Mouse (Mus musculus) forebrain, embryonic 14.5 days (tissue): ENCODE data around the gene Sh3pxd2a. TPM values are rescaled to one million over a fixed set of nuclear protein-coding genes. Genes with fewer than 3 reads are reported as not detected.

Source experiments
- ATAC-seq: fragments of 200-750 bp; cut with Nextera tagmentation; 2 replicates; pipeline ENCODE4 v1.8.0; 2017; ENCODE audit warnings: mild to moderate bottlenecking, moderate library complexity
- DNase-seq: peaks from one replicate; pipeline ENCODE4 v3.0.0-alpha.2; 2015; ENCODE audit warnings: low spot score
- H3K27ac ChIP-seq: fragments of 300-500 bp; sonication (generic); 2 replicates; pipeline ENCODE4 v1.5.1; 2014; ENCODE audit warnings: low read depth, mild to moderate bottlenecking, control low read depth, low read length, moderate library complexity
- H3K27me3 ChIP-seq: fragments of 300-500 bp; sonication (generic); replicated peaks from 2 replicates; pipeline ENCODE4 v1.6.1; 2014; ENCODE audit warnings: low read length, control low read depth, mixed read lengths; ENCODE audit not compliant: control insufficient read depth, insufficient read depth
- H3K36me3 ChIP-seq: fragments of 300-500 bp; sonication (generic); 2 replicates; pipeline ENCODE4 v1.6.1; 2014; ENCODE audit warnings: low read length, control low read depth; ENCODE audit not compliant: control insufficient read depth, insufficient read depth
- H3K4me1 ChIP-seq: fragments of 300-500 bp; sonication (generic); 2 replicates; pipeline ENCODE4 v1.6.1; 2014; ENCODE audit warnings: antibody characterized with exemption, low read length, control low read depth; ENCODE audit not compliant: control insufficient read depth, insufficient read depth
- H3K4me2 ChIP-seq: fragments of 300-500 bp; sonication (generic); 2 replicates; pipeline ENCODE4 v1.6.1; 2014; ENCODE audit warnings: mild to moderate bottlenecking, control low read depth, low read length
- H3K4me3 ChIP-seq: fragments of 300-500 bp; sonication (generic); 2 replicates; pipeline ENCODE4 v1.5.1; 2014; ENCODE audit warnings: low read depth, low read length, control low read depth
- H3K9ac ChIP-seq: fragments of 300-500 bp; sonication (generic); 2 replicates; pipeline ENCODE4 v1.6.1; 2014; ENCODE audit warnings: mild to moderate bottlenecking, low read length, control low read depth, moderate library complexity
- H3K9me3 ChIP-seq: fragments of 300-500 bp; sonication (generic); replicated peaks from 2 replicates; pipeline ENCODE4 v1.6.1; 2016; ENCODE audit warnings: low read length, control low read depth, mixed read lengths; ENCODE audit not compliant: control insufficient read depth
- WGBS: fragments of 180-500 bp; shearing (Covaris S2); extraction: QIAGEN DNeasy Blood & Tissue Kit; methylation state at CpG from one replicate; pipeline ENCODE4 v1.1.7; 2014; 5-methylcytosine and 5-hydroxymethylcytosine counted together
- polyA plus RNA-seq: library from polyadenylated mRNA; unstranded; fragments of >200 nt; fragmentation: Nextera tagmentation; extraction: Ambion mirVana; gene quantifications from 2 replicates; pipeline ENCODE4 v1.2.1, GENCODE M21; 2014

Gene Sh3pxd2a
- polyA plus RNA-seq, 1 experiment from 2014 or later: 3.4 TPM

DNA sequence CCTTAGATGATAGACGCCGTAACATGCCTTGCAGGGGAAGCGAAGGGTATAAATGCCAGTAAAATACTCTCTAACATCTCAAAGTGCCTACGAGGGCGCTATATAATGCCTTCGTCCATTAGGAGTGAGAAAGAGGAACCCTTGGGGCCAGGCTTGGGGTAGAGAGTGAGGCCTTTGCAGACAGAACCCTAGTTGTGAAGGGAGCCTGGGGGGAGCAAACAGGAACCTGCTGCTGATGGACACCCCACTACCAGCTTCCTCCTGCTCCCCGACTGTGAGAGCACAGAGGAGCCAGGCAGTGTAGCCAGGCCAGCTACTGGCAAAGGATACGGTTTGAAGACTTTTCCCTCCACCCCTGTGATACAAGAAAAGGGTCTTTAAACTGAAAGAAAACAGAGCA is 200.6 kb downstream of the Sh3pxd2a start:
- WGBS: 89% methylated on average over 8 of the region's 8 CpGs

DNA sequence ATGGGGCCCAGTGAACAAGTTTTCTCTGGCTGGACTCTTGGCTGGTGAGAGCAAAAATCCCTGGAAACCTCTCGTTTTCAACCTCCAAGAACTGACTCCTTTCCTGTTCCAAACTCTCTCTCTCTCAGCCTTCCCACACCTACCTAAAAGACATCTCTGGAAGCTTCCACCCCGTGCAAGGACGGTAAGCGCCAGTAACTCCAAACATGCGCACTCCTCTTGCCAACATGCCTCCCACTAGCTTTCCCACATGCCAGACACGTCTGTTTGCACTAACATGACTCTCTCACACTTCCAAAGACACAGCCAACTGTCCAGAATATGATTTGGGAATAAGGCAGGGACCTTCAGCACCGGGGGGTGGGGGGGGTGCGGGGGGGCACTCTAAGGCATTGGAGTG is 203.0 kb downstream of the Sh3pxd2a start:
- Histone ChIP-seq H3K4me2 (no peak overlapping the region), H3K9me3 (no peaks in the 10 kb centered on the region), H3K27me3 (no peaks in the 10 kb centered on the region), H3K4me1 (no peaks in the 10 kb centered on the region), H3K9ac (no peak overlapping the region), H3K4me3 (no peak overlapping the region), H3K27ac (no peak overlapping the region), H3K36me3 (0 out of 2 replicates have a peak, but pooled peaks cover 1% of the 10 kb centered on the region)
- DNase-seq (no peak), ATAC-seq (no peak)
- WGBS: 82% methylated on average over 8 of the region's 8 CpGs

More for the DNA sequence above, 200.6 kb downstream of the Sh3pxd2a start:
- peaks cover 24% of the 10 kb centered on the region for H3K36me3 ChIP-seq
- H3K27me3 ChIP-seq: no peaks in the 10 kb centered on the region
- no peak overlapping the region for H3K4me3 ChIP-seq
- H3K4me2 ChIP-seq: no peak overlapping the region
- no peaks in the 10 kb centered on the region for H3K9me3 ChIP-seq
- ATAC-seq (no peak), DNase-seq (no peak)
- no peak overlapping the region for H3K27ac ChIP-seq
- no peak overlapping the region for H3K9ac ChIP-seq
- H3K4me1 ChIP-seq: no peaks in the 10 kb centered on the region

- WGBS: 1% methylated on average over 5 of the region's 5 CpGs
- Histone ChIP-seq H3K4me1 (no peaks in the 10 kb centered on the region), H3K9me3 (no peaks in the 10 kb centered on the region), H3K4me2 (no peak overlapping the region), H3K27me3 (no peaks in the 10 kb centered on the region; the same call in 1 of the 2 replicates), H3K4me3 (no peak overlapping the region), H3K36me3 (no peaks in the 10 kb centered on the region), H3K9ac (no peak overlapping the region), H3K27ac (no peak overlapping the region)
- DNase-seq: peak; percentile 57
- peak; percentile 45 for ATAC-seq
Observed at GRCm38 (mm10) chr19:47259581-47259980, 204.6 kb downstream of the Sh3pxd2a start.

DNA sequence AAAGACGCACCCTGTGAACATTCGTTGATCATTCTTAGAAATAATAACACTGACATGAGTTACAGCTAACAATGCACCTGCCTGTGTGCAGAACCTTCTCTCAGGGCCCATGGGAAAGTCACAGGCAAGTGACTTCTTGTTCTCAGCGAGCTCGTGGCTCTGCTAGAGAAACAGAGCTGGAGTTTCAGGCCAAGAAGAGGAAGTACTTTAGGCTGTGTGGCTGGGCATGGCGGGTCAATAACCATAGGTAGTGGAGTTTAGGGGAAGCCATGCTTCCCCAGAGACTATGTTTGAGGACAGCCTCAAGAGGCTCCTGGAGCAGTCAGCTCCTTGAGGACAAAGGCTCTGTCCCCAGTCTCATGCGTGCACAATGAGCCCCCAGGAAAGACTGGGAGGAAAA is 208.3 kb downstream of the Sh3pxd2a start:
- DNase-seq: no peak
- H3K36me3 ChIP-seq: no peaks in the 10 kb centered on the region
- no peak overlapping the region for H3K4me3 ChIP-seq
- 75% methylated on average over 6 of the region's 6 CpGs for WGBS
- H3K27me3 ChIP-seq: peaks cover 26% of the 10 kb centered on the region
- no peak overlapping the region for H3K27ac ChIP-seq
- H3K9me3 ChIP-seq: no peaks in the 10 kb centered on the region
- no peak overlapping the region for H3K9ac ChIP-seq
- ATAC-seq: no peak
- H3K4me1 ChIP-seq: 0 out of 2 replicates have a peak, but pooled peaks cover 4% of the 10 kb centered on the region
- no peak overlapping the region for H3K4me2 ChIP-seq

- 0 out of 2 replicates have a peak, but pooled peaks cover 4% of the 10 kb centered on the region for H3K4me1 ChIP-seq
- H3K9me3 ChIP-seq: no peaks in the 10 kb centered on the region
- peaks cover 26% of the 10 kb centered on the region for H3K27me3 ChIP-seq
- no peak overlapping the region for H3K4me3 ChIP-seq
- 78% methylated on average over 2 of the region's 2 CpGs for WGBS
- DNase-seq: no peak
- no peak for ATAC-seq
- no peak overlapping the region for H3K9ac ChIP-seq
- no peaks in the 10 kb centered on the region for H3K36me3 ChIP-seq
- no peak overlapping the region for H3K27ac ChIP-seq
- H3K4me2 ChIP-seq: no peak overlapping the region
Observed at GRCm38 (mm10) chr19:47255036-47255435, 209.2 kb downstream of the Sh3pxd2a start.

- ATAC-seq (peak; percentile 32; the same call in 1 of the 2 replicates), DNase-seq (peak; percentile 49)
- no peaks in the 10 kb centered on the region for H3K36me3 ChIP-seq
- 4% methylated on average over 83 of the region's 90 CpGs for WGBS
- peaks cover 26% of the 10 kb centered on the region for H3K27me3 ChIP-seq
- no peak overlapping the region for H3K9ac ChIP-seq
- H3K4me2 ChIP-seq: peak overlapping the region; percentile 50
- H3K4me1 ChIP-seq: 0 out of 2 replicates have a peak, but pooled peaks cover 4% of the 10 kb centered on the region
- peak overlapping the region; percentile 27 for H3K4me3 ChIP-seq
- no peaks in the 10 kb centered on the region for H3K9me3 ChIP-seq
- no peak overlapping the region for H3K27ac ChIP-seq
Observed at GRCm38 (mm10) chr19:47253053-47253628, 211.1 kb downstream of the Sh3pxd2a start.

DNA sequence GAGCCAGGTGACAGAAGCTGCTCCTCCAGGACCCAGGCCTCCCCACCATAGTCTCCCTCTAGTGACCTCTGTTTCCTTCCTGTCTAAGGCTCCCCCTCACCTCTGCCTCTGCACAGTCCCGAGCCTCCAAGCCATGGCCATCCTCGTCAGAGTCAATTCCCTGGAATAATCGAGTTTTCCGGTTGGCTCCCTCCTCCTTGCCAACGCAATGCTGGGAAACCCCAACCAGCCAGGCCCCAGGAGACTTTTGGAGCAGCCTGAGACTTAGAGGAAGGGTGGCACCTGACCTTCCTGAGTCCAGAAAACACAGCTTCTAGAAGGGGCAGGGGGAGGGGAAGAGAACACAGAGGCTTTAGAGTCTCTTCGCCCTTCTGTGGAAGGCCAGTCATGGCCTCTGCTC is 213.3 kb downstream of the Sh3pxd2a start:
- no peak for DNase-seq
- no peak overlapping the region for H3K27ac ChIP-seq
- no peak for ATAC-seq
- H3K4me2 ChIP-seq: no peak overlapping the region
- no peaks in the 10 kb centered on the region for H3K9me3 ChIP-seq
- no peaks in the 10 kb centered on the region for H3K36me3 ChIP-seq
- WGBS: 26% methylated on average over 6 of the region's 6 CpGs
- peaks cover 26% of the 10 kb centered on the region for H3K27me3 ChIP-seq
- H3K9ac ChIP-seq: no peak overlapping the region
- 0 out of 2 replicates have a peak, but pooled peaks cover 4% of the 10 kb centered on the region for H3K4me1 ChIP-seq
- no peak overlapping the region for H3K4me3 ChIP-seq

DNA sequence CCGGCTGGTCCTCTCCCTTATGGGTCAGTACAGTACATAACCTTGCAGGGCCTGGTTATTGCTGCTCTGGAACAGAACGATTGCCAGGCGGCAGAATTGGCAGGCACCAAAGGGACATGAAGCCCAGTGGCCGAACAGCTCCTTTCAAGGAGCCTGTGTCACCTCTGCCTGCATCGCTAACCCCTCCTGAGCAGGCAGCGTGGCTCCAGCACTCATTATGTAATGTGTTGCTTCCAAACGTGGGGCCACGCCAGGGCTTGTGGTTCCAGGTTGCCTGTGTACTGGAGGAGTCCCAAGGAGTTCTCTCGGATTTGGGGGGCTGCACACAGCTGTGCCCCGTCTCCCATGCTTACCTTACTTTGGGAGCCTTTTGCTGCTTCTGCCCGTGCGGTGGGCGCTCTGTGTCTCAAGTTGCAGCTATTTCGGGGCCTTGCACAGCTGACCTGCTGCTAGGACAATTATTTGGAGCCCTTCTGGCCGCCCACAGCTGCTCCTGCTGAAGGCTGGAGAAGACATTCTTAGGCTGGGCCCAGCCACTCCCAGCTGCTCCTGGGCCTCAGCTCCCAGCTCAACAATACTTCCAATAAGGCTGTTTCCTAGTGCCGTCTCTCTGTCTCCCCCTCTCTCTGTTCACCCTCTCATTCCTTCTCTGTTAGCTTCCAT is 215.2 kb downstream of the Sh3pxd2a start:
- H3K9ac ChIP-seq: no peak overlapping the region
- ATAC-seq (no peak), DNase-seq (no peak)
- no peak overlapping the region for H3K27ac ChIP-seq
- peaks cover 21% of the 10 kb centered on the region for H3K27me3 ChIP-seq
- H3K36me3 ChIP-seq: no peaks in the 10 kb centered on the region
- H3K4me3 ChIP-seq: no peak overlapping the region
- H3K9me3 ChIP-seq: no peaks in the 10 kb centered on the region
- no peak overlapping the region for H3K4me2 ChIP-seq
- 0 out of 2 replicates have a peak, but pooled peaks cover 4% of the 10 kb centered on the region for H3K4me1 ChIP-seq
- WGBS: 68% methylated on average over 16 of the region's 16 CpGs

DNA sequence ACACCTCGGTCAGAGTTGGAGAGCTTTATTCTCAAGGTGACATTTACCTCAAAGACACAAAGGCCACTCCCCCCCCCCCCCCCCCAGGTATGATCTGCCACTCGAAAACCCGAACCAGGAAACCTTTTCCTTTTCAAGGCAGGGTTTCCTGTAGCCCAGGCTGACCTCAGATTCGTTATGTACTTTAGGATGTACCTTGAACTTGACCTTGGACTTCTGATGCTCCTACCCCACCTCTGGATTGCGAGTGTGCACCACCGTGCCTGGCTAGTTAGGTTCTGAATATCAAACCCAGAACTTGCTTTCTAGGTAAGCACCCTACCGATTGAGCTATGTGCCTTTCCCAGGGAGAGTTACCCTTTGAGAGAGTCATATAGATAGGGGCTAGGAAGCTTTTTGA is 215.9 kb downstream of the Sh3pxd2a start:
- no peak overlapping the region for H3K27ac ChIP-seq
- peaks cover 14% of the 10 kb centered on the region for H3K27me3 ChIP-seq
- H3K4me2 ChIP-seq: no peak overlapping the region
- no peaks in the 10 kb centered on the region for H3K9me3 ChIP-seq
- no peak overlapping the region for H3K4me3 ChIP-seq
- ATAC-seq: no peak
- no peak for DNase-seq
- 84% methylated on average over 7 of the region's 7 CpGs for WGBS
- H3K36me3 ChIP-seq: no peaks in the 10 kb centered on the region
- no peak overlapping the region for H3K9ac ChIP-seq
- 0 out of 2 replicates have a peak, but pooled peaks cover 1% of the 10 kb centered on the region for H3K4me1 ChIP-seq
